Mouse (Mus musculus): ENCODE measurements around the gene Sorbs2.

Sorbs2 gene

DNA sequence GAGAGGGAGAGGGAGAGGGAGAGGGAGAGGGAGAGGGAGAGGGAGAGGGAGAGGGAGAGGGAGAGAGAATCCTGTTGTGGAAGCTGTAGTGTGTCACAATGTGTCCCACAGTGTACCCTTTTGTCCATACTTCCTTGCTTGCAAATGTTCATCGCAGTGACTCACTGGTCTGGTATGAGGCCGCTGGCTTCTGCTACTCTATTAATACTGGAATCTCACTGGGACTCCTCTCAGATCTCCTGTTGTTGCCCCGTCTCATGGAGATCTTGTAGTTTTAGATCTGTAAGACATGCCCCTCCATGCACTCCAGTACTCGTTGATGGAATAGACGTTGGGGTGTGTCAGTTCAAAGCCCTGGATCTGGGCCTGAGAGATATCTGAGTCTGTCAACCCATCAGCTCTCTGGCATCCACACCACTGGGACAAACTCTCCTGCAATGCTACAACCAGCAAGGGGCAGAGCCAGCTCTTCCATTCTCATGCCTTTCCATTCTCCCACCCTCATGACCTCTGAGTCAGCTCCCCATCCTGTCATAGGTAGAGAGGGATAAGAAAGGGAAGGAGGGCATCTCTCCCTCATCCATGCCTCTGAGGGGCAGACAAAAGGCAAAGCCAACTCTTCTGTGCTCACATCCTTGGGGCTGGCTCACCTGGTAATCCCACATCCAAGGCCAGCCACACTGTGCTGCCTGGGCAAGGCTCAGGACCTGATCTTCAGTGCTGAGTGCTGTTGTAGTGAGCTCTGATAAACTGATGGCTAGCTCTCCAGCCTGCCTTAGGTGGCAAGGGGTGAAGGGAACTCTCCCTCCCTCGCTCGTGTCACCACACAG, 72.3 kb downstream of the Sorbs2 start:
- DNase-seq (ENCODE audit: low read depth, low spot score) = no peak

DNA sequence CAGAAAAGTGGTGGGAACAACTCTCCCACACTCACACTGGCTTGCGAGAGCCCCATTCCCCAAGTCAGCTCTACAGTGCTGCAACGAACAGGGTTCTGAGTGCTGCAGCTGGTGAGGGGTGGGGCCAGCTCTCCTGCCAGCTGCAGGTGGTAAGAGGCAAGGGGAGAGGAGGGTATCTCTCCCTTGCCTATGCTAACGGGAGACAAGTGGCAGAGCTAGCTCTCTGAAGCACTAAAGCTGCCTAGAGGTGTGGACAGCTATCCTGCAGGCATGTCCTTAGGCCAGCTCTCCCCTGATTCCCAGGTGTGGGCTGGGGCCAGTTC, 72.9 kb downstream of the Sorbs2 start:
- DNase-seq (ENCODE audit: low read depth, low spot score) = no peak

DNA sequence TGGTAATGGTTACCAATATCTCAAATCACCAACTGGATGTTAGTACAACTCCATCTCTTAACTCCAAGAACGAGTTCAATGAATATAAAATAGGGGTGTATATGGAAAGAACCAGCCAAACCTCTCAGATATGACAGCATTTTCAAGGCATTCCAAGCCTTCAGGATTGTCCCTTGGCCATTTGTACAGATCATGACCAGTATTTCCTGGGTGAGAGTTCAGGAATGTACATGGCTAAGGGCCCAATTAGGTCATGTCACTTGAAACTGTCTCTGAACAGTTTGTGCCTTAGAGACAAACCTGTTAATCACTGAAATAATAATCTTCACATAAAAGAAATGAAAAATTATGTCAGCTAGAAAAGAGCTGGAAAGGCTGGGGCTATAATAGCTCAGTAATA, 76.3 kb downstream of the Sorbs2 start:
- no peak for DNase-seq (ENCODE audit: low read depth, low spot score)

DNA sequence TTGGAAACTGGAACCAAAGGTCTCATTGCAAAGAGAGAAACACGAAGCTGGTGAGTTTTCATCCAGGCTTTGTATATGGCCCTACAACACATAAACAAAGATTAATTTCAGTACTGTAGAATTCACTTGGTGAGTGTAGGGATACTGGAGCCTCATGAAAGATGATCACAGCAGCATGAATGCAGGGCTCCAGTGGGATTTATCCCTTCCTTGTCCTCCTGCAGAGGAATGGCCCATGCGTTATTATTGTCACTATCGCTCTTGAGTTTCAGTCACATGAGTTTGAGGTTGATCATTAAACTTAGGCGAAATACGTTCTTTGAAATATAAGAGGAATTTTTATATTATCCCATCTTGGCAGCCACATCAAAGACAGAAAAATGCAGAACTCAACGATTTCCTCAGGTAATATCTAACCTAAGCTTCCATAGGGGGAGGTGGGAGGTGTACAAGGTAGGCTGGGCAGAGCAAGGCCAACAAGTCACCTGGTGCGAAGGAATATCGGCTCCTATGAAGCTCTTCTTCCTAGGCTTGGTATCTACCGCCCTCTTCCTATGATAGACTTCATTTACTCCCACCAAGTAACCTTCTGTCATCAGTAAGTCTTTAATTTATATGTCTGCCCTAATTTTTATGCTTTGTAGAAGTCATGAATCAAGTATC, 76.9 kb downstream of the Sorbs2 start:
- no peak for DNase-seq (ENCODE audit: low read depth, low spot score)

DNA sequence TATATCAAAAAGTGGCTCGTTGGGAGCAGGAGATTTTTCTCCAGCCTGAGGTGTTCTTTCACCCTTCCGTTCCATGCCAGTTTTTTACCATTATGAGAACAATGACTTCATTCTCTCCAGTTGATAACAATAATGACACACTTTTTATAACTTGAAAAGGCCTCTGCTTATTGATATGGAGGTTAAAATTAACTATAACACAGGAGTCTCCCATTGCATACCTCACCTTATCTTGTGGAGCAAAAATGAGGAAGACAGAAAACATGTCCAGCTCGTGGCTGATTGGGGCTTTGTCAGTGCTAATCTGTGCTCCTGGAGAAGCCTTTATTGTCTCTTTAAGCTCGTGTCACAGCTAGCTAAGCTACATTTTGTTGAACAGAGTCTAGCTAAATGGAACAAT, 77.6 kb downstream of the Sorbs2 start:
- no peak for DNase-seq (ENCODE audit: low read depth, low spot score)

DNA sequence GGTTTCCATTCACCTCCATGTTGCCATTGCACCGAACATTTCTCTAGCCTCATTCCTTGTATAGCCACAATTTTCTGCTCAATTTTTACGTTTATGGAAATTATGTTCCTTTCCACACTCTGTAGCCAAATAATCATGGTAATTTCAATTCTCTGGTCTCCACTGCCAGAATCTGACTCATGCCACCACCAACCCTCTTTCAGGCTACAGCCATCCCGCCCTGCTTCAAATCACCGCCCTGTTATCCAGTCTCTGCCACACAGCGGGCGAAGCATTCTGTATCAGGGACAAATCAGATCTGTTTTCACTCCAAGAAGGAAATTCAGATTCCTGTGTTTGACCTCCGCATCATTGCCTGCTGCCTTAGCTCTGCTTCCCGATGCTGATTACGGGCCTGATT, 79.4 kb downstream of the Sorbs2 start:
- peak; percentile 75 for DNase-seq (ENCODE audit: low read depth, low spot score)

DNA sequence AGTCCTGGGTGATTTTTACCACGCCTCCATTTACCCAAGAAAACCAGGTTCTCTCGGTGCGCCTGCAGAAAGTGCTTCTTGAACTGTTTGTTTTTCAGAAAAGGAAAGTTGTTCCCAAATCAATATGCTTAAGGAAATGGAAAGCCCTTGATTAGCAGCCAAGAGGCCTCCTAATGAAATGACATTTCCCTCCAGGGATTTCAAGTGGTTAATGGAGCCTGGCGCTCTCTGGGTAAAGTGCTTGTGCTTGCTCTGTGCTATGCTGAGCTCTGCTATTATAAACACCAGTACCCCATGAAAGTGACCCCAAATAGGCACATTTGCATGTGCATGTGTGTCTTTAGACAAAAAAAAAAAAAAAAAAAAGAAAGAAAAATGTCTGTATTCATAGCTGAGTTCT, 84.3 kb downstream of the Sorbs2 start:
- DNase-seq (ENCODE audit: low read depth, low spot score) = no peak

DNA sequence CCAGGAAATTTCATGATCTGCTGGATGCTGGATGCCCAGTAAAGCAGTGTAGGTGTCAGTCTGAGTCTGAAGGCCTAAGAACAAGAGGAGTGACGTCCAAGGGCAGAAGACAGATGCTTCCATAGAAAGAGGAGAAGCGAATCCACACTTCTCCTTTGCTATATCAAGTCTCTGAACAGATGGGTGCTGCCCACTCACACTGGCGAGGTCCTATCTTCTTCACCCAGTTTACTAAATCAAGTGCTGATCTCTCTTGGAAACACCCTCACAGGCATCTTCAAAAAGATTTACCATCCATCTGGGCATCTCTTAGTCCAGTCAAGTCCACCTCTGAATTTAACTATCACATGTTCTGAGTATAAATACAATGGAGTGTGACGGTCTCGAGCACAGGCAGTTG, 86.1 kb downstream of the Sorbs2 start:
- DNase-seq (ENCODE audit: low read depth, low spot score) = peak; percentile 91

DNA sequence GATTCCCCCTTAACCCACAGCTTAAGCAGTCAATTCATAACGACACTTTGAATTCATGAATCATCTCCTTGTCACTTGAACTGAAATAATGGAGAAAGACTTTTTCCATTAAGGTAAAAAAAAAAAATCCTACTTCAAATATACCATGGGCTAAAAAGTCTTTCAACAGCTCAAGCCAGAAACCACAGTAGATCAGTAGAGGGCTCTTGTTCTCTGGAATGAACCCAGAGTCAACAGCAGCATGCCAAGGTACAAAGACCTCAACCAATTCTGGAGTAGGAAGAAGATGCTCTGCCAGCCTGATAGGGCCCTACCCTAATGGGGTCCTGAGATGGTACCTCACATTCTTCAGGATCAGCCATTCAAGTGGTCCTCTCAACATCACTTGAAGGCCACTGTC, 88.4 kb downstream of the Sorbs2 start:
- DNase-seq (ENCODE audit: low read depth, low spot score) = no peak

DNA sequence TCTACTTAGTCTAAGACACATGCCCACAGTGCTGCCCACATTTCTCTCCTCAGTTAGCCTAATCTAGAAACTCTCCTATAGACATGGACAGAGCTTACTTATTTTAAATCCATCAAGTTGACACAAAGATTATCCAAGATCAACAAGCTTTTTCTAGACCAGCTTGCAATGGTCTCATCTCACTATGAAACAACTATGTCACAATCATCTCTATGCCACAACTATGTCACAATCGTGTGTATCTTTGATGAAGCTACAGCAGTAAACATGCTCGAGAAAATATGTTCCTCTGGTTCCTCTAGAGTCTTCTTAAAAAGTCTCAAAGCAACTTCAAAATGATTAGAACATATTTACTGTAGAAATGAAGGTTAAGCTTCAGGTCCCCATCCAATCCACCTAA, 89.0 kb downstream of the Sorbs2 start:
- peak; percentile 36 for DNase-seq (ENCODE audit: low read depth, low spot score)

DNA sequence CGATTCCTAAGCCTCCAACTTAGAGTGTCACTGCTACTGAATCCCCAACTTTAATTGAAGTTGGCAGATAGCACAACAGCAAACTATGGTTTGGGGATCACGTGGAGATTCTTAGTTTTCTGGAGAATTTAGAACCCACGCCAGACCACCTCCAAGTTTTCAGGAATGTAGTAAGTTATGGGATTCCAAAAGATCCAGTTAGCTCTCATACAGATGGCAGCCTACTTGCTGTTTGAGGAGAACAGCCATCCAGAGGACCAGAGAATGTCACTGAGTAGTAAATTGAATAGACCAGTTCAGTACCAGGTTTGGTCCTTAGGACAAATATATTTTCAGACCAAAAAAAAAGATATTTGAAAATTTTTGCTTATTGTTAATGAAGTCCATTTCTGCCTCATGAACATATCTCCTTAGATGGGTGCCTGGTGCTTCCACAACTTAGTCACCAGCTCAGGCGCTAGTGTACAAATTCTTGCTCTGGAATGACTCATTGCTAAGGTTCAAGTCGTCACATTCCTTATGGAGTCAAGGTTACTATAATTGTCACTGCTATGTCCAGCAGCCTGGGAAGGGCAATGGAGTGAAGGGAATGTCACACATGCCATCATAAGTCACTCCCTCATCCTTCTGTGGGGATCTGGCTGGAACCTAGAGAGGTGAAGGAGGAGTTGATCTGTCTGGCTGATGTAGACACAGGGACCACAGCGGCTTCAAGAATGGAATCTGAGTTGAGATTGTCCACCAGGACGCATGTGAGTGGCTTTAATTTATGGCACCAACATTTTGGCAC, 90.2 kb downstream of the Sorbs2 start:
- DNase-seq (ENCODE audit: low read depth, low spot score) = no peak

DNA sequence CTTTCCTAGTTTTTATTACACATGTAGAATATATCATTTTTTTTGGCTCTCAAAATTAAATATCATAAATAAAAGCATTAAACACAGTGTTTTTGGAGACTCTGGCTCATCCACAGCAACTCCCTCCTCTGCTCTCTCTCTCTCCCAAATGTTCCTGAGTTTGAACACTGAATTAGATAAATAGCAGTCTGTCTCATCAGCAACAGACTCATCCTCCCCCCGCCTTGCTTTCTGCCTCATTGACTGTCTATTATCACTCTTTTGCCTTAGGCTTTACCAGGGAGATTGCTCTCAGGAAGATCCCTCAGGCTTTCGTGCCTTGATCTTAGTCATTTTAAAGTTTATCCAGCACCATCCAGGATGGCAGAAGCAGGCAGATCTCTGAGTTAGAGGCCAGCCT, 91.3 kb downstream of the Sorbs2 start:
- peak; percentile 55 for DNase-seq (ENCODE audit: low read depth, low spot score)

DNA sequence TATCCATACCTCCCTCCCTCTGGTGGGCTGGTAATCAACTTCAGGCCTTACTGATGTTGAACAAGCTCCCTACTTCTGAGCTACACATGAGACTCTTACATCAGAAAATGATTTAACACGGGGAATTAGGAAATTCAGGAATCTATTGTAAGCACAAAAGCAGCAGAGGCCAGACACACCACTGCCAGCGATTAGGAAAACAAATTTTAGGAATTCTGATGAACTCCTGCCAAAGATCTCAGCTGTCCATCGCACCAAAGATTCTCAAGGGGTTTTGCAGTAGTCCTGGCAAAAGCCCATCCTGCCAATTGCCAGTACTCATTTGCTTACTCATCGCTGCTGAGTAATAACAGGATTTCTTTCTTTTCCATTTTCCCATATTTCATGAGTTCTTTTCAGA, 94.4 kb downstream of the Sorbs2 start:
- peak; percentile 52 for DNase-seq (ENCODE audit: low read depth, low spot score)

DNA sequence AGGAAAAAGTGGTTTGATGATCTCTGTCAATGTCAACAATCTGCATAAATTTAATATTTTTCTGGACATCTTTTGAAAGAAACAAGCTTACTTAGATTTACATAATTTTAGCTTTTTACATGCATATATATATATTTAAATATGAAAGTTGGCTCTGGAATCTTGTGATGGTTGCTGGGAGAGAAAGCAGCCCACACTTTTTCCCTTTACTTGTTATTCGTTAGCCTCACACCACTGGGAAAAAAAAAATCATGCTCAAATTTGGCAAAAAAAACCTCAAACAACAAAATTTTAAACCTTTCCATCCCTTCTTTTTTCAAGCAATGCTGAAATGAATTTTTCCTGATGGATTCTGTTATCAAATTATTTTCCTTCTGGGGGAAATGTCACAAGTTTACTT, 97.8 kb downstream of the Sorbs2 start:
- DNase-seq (ENCODE audit: low read depth, low spot score) = peak; percentile 44

DNA sequence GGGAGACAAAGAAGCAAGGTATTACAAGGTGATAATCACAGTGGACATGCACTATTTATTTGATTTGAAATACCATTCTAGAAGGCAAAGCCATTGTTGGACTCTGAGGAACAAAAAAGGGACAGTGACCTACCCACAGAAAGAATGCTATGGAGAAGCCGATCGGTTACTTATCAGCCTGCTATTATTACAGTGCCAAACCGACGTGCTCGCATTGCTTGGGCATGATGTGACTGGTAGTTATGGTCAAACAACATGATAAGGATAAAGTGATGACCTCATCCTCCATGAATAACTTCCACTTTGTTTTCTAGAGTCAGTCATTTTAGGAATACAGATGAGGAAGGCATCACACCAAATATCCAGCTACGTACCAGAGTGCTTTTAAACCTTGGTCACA, 99.4 kb downstream of the Sorbs2 start:
- DNase-seq (ENCODE audit: low read depth, low spot score) = no peak

DNA sequence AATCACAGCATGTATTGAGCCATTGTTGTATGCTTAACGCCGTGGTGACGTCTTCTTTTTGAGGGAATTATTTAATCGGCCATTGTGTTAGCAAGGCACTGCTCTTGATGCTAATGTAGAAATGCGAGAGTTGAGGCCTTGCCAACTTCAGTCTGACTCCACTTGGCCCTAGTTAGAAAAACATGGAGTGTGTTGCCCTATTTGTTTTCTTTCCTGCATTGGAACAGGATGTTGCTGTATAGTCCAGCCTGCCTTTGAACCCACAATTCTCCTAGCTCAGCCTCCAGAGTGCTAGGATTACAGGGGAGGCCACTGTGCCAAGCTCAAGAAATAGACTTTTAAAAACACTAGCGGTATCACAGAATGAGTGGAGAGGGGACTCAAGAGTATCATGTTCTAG, 100.8 kb downstream of the Sorbs2 start:
- DNase-seq (ENCODE audit: low read depth, low spot score) = no peak

DNA sequence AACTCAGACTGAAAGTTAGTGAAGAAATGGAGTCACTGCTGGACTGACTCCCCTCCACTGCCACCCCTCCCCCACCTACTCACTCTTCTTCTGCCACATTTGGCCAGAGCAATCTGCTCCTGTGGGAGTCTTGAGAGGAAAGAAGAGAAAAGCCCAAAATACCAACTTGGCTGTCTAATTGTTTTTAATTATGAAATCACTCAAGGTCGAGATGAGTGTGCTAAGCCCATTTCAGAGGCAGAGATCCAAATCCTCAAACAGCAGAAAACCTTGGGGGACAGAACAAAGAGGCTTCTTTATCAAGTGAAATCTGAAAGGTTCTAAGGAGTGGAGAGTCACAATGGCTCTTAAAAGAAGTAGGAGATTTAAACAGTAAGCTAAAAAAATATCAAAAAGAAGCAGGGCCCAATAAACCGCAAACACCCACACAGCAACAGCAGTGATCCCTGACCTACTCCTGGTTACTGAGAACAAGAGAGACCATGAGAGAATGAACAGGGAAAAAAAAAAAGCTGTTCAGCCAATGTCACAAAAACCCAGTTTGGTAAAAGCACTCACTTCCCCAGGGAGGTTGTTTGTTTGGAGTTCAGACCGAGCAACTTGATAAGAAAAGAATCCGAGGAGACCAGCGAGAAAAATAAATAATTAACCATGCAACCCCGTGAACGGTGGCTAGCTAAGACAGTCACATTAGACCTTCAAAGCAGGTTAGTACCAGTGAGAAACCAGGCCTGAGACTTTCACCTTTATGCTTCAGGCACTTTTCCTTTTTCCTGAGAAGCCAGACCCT, 103.0 kb downstream of the Sorbs2 start:
- peak; percentile 74 for DNase-seq (ENCODE audit: low read depth, low spot score)

DNA sequence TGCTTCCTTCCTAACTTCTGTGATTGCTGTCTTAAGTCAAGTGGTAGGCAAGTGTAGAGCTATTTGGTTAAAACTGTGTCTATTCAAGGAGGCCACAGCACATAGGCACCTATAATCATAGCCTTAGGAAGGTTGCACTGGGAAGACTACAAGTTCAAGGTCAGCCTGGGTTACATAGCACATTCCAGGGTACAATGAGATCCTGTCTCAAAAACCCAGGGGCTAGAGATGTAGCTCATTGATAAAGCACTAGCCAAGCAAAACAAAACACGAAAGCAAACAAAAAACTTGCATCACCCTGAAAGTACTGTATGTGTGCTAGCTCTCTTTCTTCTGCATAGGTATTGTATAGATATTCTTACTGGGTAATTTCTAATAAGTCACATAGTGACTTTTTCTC, 103.7 kb downstream of the Sorbs2 start:
- no peak for DNase-seq (ENCODE audit: low read depth, low spot score)

DNA sequence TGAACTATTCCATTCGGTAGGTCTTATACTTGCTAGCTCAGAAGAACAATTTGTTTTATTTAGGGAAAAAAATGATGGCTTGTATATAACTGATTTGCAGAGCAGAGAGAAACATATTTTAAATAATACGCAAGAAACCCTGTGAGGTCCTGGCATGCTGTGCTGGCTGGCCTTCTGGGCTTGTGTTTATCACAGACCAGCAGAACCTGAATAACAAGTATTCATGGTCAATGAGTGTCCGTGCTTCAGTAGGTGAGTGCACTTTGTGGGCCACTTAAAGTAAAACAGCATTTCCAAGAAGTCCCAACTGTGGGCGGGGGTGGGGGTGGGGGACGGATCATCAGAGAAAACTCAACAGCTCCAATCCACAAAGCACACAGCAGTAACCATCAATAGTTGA, 107.0 kb downstream of the Sorbs2 start:
- no peak for DNase-seq (ENCODE audit: low read depth, low spot score)

DNA sequence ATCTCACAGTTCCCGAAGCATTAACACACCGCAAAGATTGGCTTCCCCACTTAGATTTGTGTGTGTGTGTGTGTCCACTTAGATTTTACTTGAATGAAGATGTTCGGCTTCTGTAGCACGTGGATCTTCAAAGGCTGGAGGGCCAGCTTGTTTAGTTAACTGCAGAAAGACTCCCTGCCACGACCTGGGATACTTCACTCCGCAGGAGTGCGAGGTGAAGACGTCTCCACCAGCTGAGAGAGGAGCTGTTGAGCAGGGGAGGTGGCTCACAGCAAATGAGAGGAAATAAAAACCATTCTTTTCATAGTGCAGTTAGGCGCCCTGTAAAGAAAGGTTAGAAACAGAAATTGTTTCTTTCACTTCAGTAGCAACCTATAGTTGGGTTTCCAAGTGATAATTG, 107.5 kb downstream of the Sorbs2 start:
- no peak for DNase-seq (ENCODE audit: low read depth, low spot score)

DNA sequence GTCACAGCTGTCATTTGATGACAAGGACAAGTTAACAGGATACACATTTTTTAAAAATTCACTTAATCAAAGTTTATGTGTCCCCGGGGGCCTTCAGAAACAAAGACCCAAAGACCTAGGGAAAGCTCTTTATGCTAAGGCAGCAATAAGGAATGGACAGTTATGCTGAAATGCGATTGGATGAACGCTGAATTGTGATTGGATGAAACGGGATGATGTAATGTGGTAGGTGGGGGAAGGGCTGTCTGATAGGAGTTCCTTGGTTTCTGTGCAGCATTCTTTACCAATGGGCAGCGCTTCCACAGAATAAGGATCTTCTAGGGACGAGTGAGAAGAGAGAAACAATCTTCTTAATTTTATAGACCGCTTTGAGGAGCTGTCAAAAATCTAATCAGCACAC, 108.0 kb downstream of the Sorbs2 start:
- DNase-seq (ENCODE audit: low read depth, low spot score) = no peak

DNA sequence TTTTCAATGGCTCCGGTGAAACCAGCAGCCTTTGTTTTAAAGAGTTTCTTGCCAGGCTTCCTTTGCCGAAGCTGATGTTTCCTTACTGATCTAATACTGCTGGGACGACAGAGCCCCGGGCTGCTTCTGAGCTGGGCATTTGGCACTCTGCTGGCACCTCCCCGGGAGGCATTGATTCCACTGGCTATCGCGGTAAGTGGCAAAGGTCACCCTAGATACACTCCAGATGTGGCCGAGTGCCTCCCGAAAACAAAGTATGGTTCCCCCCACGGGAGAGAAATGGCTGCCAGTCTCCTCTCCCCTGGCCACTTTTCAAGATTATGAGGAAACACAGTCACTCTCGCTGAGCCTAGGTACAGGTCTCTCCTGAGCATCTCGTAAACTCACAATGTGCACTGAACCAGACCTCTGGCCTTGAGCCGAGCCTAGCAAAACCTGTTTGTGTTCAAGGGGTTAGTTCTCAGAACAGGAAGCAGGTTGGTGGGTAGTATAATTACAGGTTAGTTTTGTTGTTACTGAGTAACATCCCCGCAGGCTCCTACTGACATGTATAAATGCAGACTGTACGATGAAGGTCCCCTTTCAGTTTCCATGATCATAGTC, 114.1 kb downstream of the Sorbs2 start:
- no peak for DNase-seq (ENCODE audit: low read depth, low spot score)
